8 mouse cellular contexts compared by ENCODE assay signal in the genomic region with DNA sequence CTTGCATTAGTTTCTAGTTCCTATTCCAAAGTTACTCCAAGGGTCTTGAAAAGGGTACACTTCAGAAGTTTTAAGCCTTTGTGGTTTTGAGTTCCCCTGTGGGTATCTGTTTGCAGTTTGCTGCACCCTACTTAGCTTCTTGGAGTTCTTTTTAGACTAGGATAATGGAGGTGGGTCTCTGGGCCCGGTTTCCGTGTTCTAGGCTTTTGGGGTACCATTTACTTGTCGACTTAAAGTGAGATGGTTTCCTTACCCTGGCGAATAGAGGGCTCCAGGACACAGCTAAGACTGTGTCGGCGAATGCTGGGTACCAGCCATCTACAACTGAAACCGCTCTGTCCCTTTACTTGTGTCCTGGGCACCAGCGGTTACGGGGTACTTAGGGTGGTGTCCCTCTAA. TPM values are rescaled to one million over a fixed set of nuclear protein-coding genes. Genes with fewer than 3 reads are reported as not detected.
DNase-seq lines count a peak whose midpoint lies in the region; ATAC-seq and TF ChIP-seq lines count a peak whose summit lies in the region.

No protein-coding gene starts in this region.

- no peak for TF ChIP-seq CTCF in midbrain, postnatal 0 days (IDR thresholded peaks at IDR 0.05)

- H3K27me3 ChIP-seq in neural tube, embryonic 11.5 days (ENCODE audit: control insufficient read depth, insufficient read depth, low read length) = no peaks in the 10 kb centered on the region
- H3K27me3 ChIP-seq in intestine, embryonic 14.5 days (replicated peaks; ENCODE audit: control insufficient read depth, insufficient read depth, low read length) = no peaks in the 10 kb centered on the region
- H3K27me3 ChIP-seq in midbrain, postnatal 0 days (ENCODE audit: insufficient read depth, low read length) = no peaks in the 10 kb centered on the region

- 26% methylated on average over 9 of the region's 9 CpGs for WGBS in neural tube, embryonic 11.5 days
- WGBS in intestine, embryonic 14.5 days = 22% methylated on average over 9 of the region's 9 CpGs
- WGBS in midbrain, postnatal 0 days = 5% methylated on average over 9 of the region's 9 CpGs

- H3K4me3 ChIP-seq in neural tube, embryonic 11.5 days (ENCODE audit: low read depth, low read length) = peak overlapping the region; percentile 47
- H3K4me3 ChIP-seq in intestine, embryonic 14.5 days (ENCODE audit: low read depth, low read length) = peak overlapping the region; percentile 69
- H3K4me3 ChIP-seq in midbrain, postnatal 0 days (ENCODE audit: low read depth, low read length) = peak overlapping the region; percentile 51

- H3K4me1 ChIP-seq in neural tube, embryonic 11.5 days (ENCODE audit: control insufficient read depth, insufficient read depth, low read length) = peaks cover 20% of the 10 kb centered on the region
- peaks cover 12% of the 10 kb centered on the region; the same call in 1 of the 2 replicates for H3K4me1 ChIP-seq in intestine, embryonic 14.5 days (replicated peaks; ENCODE audit: control insufficient read depth, insufficient read depth, low read length)
- peaks cover 4% of the 10 kb centered on the region; the same call in 1 of the 2 replicates for H3K4me1 ChIP-seq in midbrain, postnatal 0 days (ENCODE audit: insufficient read depth, low read length)

- no peaks in the 10 kb centered on the region for H3K36me3 ChIP-seq in neural tube, embryonic 11.5 days (ENCODE audit: control insufficient read depth, insufficient read depth, low read length)
- H3K36me3 ChIP-seq in intestine, embryonic 14.5 days (ENCODE audit: control insufficient read depth, insufficient read depth, low read length) = no peaks in the 10 kb centered on the region
- H3K36me3 ChIP-seq in midbrain, postnatal 0 days (ENCODE audit: insufficient read depth, low read length) = no peaks in the 10 kb centered on the region

- peak; percentile 37 for DNase-seq in adrenal gland, postnatal 10 days
- DNase-seq in adrenal gland, postnatal 25 days = no peak
- no peak for DNase-seq in neural tube, embryonic 11.5 days (ENCODE audit: low spot score)
- no peak for DNase-seq in neural tube, embryonic 10.5 days (ENCODE audit: extremely low spot score, low spot score)
- DNase-seq in intestine, embryonic 14.5 days (ENCODE audit: low spot score) = peak; percentile 71
- DNase-seq in midbrain, postnatal 0 days (ENCODE audit: low spot score) = no peak
- DNase-seq in frontal cortex, postnatal 10 days (ENCODE audit: low spot score in 2 of 2) = no peak
- no peak for DNase-seq in gastrocnemius, adult 8-10 months (ENCODE audit: low spot score in 2 of 2)

- no peak for ATAC-seq in neural tube, embryonic 11.5 days (ENCODE audit: insufficient read depth, low FRiP score, low TSS enrichment)
- no peak for ATAC-seq in intestine, embryonic 14.5 days (replicated peaks; ENCODE audit: low FRiP score, low TSS enrichment, low read depth)
- ATAC-seq in midbrain, postnatal 0 days (ENCODE audit: low FRiP score) = no peak

- H3K4me2 ChIP-seq in neural tube, embryonic 11.5 days (ENCODE audit: low read depth) = peak overlapping the region; percentile 61
- H3K4me2 ChIP-seq in intestine, embryonic 14.5 days (ENCODE audit: low read length) = peak overlapping the region; percentile 59
- peak overlapping the region; percentile 64 for H3K4me2 ChIP-seq in midbrain, postnatal 0 days (ENCODE audit: low read depth, low read length, poor library complexity, severe bottlenecking)

- no peaks in the 10 kb centered on the region for H3K9me3 ChIP-seq in neural tube, embryonic 11.5 days (ENCODE audit: control insufficient read depth, low read length)
- no peaks in the 10 kb centered on the region for H3K9me3 ChIP-seq in intestine, embryonic 14.5 days (ENCODE audit: control insufficient read depth, low read length)
- H3K9me3 ChIP-seq in midbrain, postnatal 0 days (ENCODE audit: low read length) = no peaks in the 10 kb centered on the region

- peak overlapping the region; percentile 71 for H3K9ac ChIP-seq in neural tube, embryonic 11.5 days (ENCODE audit: low read length)
- H3K9ac ChIP-seq in intestine, embryonic 14.5 days (ENCODE audit: low read length) = peak overlapping the region; percentile 97
- H3K9ac ChIP-seq in midbrain, postnatal 0 days (replicated peaks; ENCODE audit: low read length, poor library complexity, severe bottlenecking) = no peak overlapping the region; the same call in 1 of the 2 replicates

- H3K27ac ChIP-seq in neural tube, embryonic 11.5 days (ENCODE audit: low read depth, low read length) = peak overlapping the region; percentile 97
- peak overlapping the region; percentile 98 for H3K27ac ChIP-seq in intestine, embryonic 14.5 days (ENCODE audit: low read depth)
- peak overlapping the region; percentile 91; the same call in 1 of the 2 replicates for H3K27ac ChIP-seq in midbrain, postnatal 0 days (ENCODE audit: low read depth, low read length)

RNA-seq across cellular contexts. Expression of gene Hist2h2be, which starts 0.7 kb away (rescaled TPM):
- 10 to 100 TPM in 1 of 2 experiments, 1 to 10 TPM in 1; 6.9 to 10.8 TPM for total RNA-seq in adrenal gland, postnatal 10 days (2021)
- total RNA-seq in adrenal gland, postnatal 25 days (2021) = 19.4 and 21.7 TPM in 2 replicates
- 6.8 and 8.6 TPM in 2 replicates for polyA plus RNA-seq in neural tube, embryonic 11.5 days (2014; fragmentation: Nextera tagmentation; extraction: Ambion mirVana)
- 7.3 and 7.6 TPM in 2 replicates for polyA plus RNA-seq in intestine, embryonic 14.5 days (2014; fragmentation: Nextera tagmentation; extraction: Ambion mirVana)
- total RNA-seq in midbrain, postnatal 0 days (2014; rRNA removed) = 8.7 and 12.7 TPM in 2 replicates
- 2.8 and 2.9 TPM in 2 replicates for polyA plus RNA-seq in midbrain, postnatal 0 days (2015; fragmentation: Nextera tagmentation; extraction: Ambion mirVana)
- total RNA-seq in gastrocnemius, adult 8-10 months (2022) = 1 to 10 TPM; 4.3 to 5.9 (median 5.2) TPM

RNA-seq across cellular contexts. Expression of gene Hist2h2ac, which starts 1.0 kb away (rescaled TPM):
- total RNA-seq in adrenal gland, postnatal 10 days (2021) = 100 to 1,000 TPM; 154 to 170 TPM
- total RNA-seq in adrenal gland, postnatal 25 days (2021) = 62.8 and 86.8 TPM in 2 replicates
- polyA plus RNA-seq in neural tube, embryonic 11.5 days (2014; fragmentation: Nextera tagmentation; extraction: Ambion mirVana) = 7.8 and 12.7 TPM in 2 replicates
- 7.9 and 9.7 TPM in 2 replicates for polyA plus RNA-seq in intestine, embryonic 14.5 days (2014; fragmentation: Nextera tagmentation; extraction: Ambion mirVana)
- total RNA-seq in midbrain, postnatal 0 days (2014; rRNA removed) = 271 and 554 TPM in 2 replicates
- 1.7 and 1.9 TPM in 2 replicates for polyA plus RNA-seq in midbrain, postnatal 0 days (2015; fragmentation: Nextera tagmentation; extraction: Ambion mirVana)
- total RNA-seq in gastrocnemius, adult 8-10 months (2022) = 10 to 100 TPM in 2 of 4 experiments, 1 to 10 TPM in 2; 4.4 to 13.7 (median 9.9) TPM

RNA-seq across cellular contexts. Expression of gene Hist2h2ab, which starts 2.0 kb away (rescaled TPM):
- 10 to 100 TPM; 17.5 to 21.2 TPM for total RNA-seq in adrenal gland, postnatal 10 days (2021)
- total RNA-seq in adrenal gland, postnatal 25 days (2021) = 7.7 and 10.9 TPM in 2 replicates
- polyA plus RNA-seq in neural tube, embryonic 11.5 days (2014; fragmentation: Nextera tagmentation; extraction: Ambion mirVana) = 2.4 TPM in 1 of 2 replicates, not detected in the other
- polyA plus RNA-seq in intestine, embryonic 14.5 days (2014; fragmentation: Nextera tagmentation; extraction: Ambion mirVana) = 0.74 and 1.3 TPM in 2 replicates
- 134 and 144 TPM in 2 replicates for total RNA-seq in midbrain, postnatal 0 days (2014; rRNA removed)
- polyA plus RNA-seq in midbrain, postnatal 0 days (2015; fragmentation: Nextera tagmentation; extraction: Ambion mirVana) = 1.1 TPM in 1 of 2 replicates, not detected in the other
- total RNA-seq in gastrocnemius, adult 8-10 months (2022) = 1 to 10 TPM in 2 of 4 experiments, under 1 TPM in 1, not detected in 1; 0.65 to 2.3 (median 1.3) TPM

RNA-seq across cellular contexts. Expression of gene Bola1, which starts 2.1 kb away (rescaled TPM):
- 10 to 100 TPM; 28.6 to 31.3 TPM for total RNA-seq in adrenal gland, postnatal 10 days (2021)
- total RNA-seq in adrenal gland, postnatal 25 days (2021) = 39.3 and 42.4 TPM in 2 replicates
- 63.3 and 70.4 TPM in 2 replicates for polyA plus RNA-seq in neural tube, embryonic 11.5 days (2014; fragmentation: Nextera tagmentation; extraction: Ambion mirVana)
- 74.2 and 79.5 TPM in 2 replicates for polyA plus RNA-seq in intestine, embryonic 14.5 days (2014; fragmentation: Nextera tagmentation; extraction: Ambion mirVana)
- 29.5 and 36.8 TPM in 2 replicates for total RNA-seq in midbrain, postnatal 0 days (2014; rRNA removed)
- polyA plus RNA-seq in midbrain, postnatal 0 days (2015; fragmentation: Nextera tagmentation; extraction: Ambion mirVana) = 54.6 and 58.1 TPM in 2 replicates
- total RNA-seq in gastrocnemius, adult 8-10 months (2022) = 10 to 100 TPM; 21.8 to 30.6 (median 25.6) TPM

RNA-seq across cellular contexts. Expression of gene Hist2h3c2, which starts 17.3 kb away (rescaled TPM):
- 100 to 1,000 TPM; 135 to 152 TPM for total RNA-seq in adrenal gland, postnatal 10 days (2021)
- total RNA-seq in adrenal gland, postnatal 25 days (2021) = 37.2 and 60.7 TPM in 2 replicates
- 5.8 and 6.7 TPM in 2 replicates for polyA plus RNA-seq in neural tube, embryonic 11.5 days (2014; fragmentation: Nextera tagmentation; extraction: Ambion mirVana)
- 8.3 and 8.7 TPM in 2 replicates for polyA plus RNA-seq in intestine, embryonic 14.5 days (2014; fragmentation: Nextera tagmentation; extraction: Ambion mirVana)
- 67.5 and 182 TPM in 2 replicates for total RNA-seq in midbrain, postnatal 0 days (2014; rRNA removed)
- 0.56 and 0.68 TPM in 2 replicates for polyA plus RNA-seq in midbrain, postnatal 0 days (2015; fragmentation: Nextera tagmentation; extraction: Ambion mirVana)
- total RNA-seq in gastrocnemius, adult 8-10 months (2022) = 1 to 10 TPM; 2.6 to 7.1 (median 4.9) TPM

Comparison
In these comparisons a context has a peak if more than half of its experiments do, and no peak if none do; other contexts are left out.
1. DNase-seq: peak in adrenal gland, postnatal 10 days (single experiment) and intestine, embryonic 14.5 days (single experiment); none in adrenal gland, postnatal 25 days (single experiment), neural tube, embryonic 11.5 days (single experiment), neural tube, embryonic 10.5 days (single experiment), midbrain, postnatal 0 days (single experiment), frontal cortex, postnatal 10 days (0 of 2) and gastrocnemius, adult 8-10 months (0 of 2).
2. Peak in every context shown above with its lines, with median percentiles within 50 percentile points of each other: H3K27ac ChIP-seq, H3K4me2 ChIP-seq and H3K4me3 ChIP-seq.